Mouse (Mus musculus) gastrocnemius, postnatal 36 days (tissue): ENCODE measurements around the gene Fam19a4. TPM values are rescaled to one million over a fixed set of nuclear protein-coding genes. Genes with fewer than 3 reads are reported as not detected.
"Not testable (repeated sequence)": the region's sequence is repeated elsewhere in the genome, so short reads cannot be mapped to it uniquely, and the experiment has no call there.

Source experiments
- DNase-seq, 2 experiments: peaks; one replicate each; pipeline ENCODE4 v3.0.0; 2022
- intact Hi-C: fragments of 180-260 bp; cut with DNase I; formaldehyde crosslinking; loops from one replicate; pipeline ENCODE4 v1.15.1; 2025
- total RNA-seq, 2 experiments: library from RNA; stranded (reverse); gene quantifications; 2 replicates each; pipeline ENCODE4 v1.2.3; 2021

Gene Fam19a4
- total RNA-seq, 2 experiments from 2014 or later = 0.28 to 0.49 TPM

DNA sequence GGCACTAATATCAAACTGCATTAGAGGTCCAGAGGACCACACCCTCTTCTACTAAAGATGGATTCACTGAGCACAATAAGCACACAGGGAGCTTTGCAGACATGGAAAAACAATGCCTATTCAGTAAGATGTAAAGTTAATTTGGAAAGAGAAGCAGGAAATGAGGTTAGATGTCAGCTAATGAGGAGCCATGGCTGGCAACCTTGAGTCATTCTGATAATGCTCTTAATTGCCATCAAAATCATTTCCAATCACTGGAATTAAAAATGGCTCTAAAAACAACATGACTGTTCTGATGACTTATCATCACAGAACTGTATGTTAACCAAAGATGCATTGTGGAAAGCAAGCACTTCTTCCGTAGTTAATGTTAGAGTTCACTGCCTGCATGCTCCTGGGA is 68.5 kb downstream of the Fam19a4 start:
- intact Hi-C loops = no loop called here
- DNase-seq = no peak

DNA sequence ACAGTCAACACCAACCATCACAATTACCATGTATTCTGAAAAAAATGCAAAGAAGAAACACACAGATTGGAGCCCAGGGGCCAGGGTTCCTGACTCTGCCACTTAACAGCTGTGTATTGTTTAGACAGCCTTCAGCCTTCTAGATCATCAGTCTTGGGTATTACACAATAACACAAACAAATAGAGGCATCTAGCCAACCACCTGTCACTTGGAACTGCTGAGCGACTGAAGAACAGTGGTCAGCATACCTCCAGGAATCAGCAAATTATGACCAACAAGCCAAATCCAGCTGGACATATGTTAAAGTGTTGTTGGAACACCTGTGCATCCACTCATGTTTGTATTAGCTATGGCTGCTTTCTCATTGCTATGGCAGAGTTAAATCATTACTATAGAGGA is 82.7 kb downstream of the Fam19a4 start:
- DNase-seq = no peak
- intact Hi-C loops = no loop called here

DNA sequence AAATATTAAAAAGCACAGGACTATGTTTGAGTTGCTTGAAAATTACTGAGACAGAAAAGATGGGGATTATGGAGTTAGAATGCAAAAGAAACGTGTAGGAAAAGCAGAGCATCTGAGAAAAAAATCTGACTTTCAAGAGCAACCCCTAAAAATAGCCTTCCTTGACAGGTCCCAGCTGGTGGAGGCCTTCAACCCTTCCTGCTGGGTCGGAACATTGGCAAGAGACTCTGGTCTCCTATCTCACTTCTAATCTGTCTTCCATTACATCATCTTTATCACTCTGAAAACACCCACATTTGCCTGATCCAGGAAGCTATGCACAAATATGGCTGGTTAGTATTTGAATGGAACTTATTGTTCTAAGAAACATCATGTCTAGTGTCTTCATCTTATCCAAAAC is 115.4 kb downstream of the Fam19a4 start:
- no peak for DNase-seq
- intact Hi-C loops = no loop called here

DNA sequence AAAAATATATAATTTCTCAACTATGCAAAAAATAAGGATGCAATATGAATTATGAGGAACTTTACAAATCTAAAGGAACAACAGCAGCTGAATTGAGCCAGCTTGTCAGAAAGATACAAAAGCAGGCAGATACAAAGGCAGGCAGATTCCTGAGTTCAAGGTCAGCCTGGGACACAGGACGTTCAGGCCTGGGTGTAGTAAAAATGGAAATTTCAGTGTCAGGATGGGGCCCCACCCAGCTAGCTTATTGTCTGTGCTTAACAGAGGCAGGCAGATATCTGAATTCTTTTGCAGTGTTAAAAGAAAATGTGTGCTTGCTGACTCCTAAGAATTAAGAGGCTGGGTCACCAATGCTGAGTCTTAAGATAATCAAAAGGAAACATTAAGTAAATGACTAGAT is 124.4 kb downstream of the Fam19a4 start:
- no peak for DNase-seq
- intact Hi-C loops = no loop called here

DNA sequence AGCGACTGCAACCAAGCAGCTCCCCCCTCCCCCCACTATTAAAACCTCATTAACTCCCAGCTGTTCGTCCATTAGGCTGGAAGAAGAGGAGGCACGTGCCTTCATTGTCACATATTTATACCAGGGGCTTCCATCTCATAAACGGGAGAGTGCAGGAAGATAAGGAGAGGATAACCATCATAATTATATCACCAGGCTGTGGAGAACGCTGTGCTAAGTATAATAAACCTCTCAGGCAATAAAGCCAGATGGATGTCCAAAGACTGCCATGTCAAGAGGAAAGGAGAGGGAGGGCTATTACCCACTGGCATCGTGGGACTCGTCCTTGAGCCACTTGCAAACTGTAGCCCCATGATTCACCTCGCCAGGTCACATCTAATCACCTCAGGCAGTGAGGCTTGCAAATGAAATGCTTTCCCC is 151.1 kb downstream of the Fam19a4 start:
- DNase-seq = no peak

DNA sequence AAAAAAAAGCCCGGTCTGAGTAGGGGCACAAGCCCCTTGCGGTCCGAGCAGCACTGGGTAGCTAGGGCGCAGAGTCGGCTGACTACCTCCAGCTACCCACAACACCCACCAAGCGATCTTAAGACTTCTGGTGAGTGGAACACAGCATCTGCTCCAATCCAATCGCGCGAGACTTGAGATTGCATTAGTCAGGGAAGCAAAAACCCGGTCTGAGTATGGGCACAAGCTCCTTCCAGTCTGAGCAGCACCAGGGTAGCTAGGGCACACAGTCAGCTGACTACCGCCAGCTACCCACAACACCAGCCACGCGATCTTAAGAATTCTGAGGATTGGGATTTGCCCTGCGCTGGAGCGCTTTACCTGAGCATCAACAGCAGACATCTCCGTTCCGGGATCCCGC is 183.1 kb downstream of the Fam19a4 start:
- intact Hi-C loops, DNase-seq: not testable (repeated sequence)

More for the DNA sequence above, 151.1 kb downstream of the Fam19a4 start:
- intact Hi-C loops = no loop called here

DNA sequence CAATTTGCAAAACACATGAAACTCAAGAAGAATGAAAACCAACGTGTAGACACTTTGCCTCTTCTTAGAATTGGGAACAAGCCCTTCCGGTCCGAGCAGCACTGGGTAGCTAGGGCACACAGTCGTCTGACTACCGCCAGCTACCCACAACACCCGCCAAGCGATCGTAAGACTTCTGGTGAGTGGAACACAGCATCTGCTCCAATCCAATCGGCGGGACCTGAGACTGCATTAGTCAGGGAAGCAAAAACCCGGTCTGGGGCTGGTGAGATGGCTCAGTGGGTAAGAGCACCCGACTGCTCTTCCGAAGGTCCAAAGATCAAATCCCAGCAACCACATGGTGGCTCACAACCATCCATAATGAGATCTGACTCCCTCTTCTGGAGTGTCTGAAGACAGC is 183.6 kb downstream of the Fam19a4 start:
- DNase-seq, intact Hi-C loops: not testable (repeated sequence)

DNA sequence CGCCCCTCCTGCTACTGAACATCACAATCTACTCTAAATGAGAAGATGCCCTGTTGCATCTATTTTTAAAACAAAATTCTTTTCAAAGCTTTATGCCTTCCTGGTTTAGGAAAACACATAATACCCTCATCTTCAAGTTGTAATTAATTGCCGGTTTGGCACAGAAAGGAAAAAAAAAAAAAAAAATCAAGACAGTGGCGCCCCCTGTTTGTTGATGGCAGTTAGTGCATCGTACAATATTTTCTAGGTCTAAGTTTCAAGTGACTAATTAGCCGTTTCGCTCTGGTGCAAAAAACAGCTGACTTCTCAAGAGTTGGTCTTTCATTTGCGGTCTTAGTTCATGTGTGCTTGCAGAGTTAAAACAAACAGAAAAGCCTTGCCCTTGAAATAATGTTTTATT is 207.1 kb downstream of the Fam19a4 start:
- intact Hi-C loops = no loop called here
- DNase-seq = no peak

DNA sequence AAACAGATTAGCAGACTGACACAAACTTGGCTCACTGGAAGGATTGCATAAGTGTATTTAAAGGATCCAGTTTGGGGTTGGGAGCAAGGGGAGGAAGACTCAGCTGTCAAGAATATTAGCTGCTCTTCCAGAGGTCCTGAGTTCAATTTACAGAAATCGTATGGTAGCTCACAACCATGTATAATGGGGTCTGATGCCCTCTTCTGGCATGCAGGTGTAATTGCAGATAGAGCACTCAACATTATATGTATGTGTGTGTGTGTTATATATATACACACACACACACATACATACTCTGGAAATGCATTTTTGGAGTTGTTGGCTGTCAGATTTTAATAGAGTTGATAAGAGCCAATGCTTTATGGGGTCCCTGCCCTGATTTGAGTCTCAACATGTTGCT is 216.3 kb downstream of the Fam19a4 start:
- intact Hi-C loops = no loop called here
- DNase-seq = no peak

DNA sequence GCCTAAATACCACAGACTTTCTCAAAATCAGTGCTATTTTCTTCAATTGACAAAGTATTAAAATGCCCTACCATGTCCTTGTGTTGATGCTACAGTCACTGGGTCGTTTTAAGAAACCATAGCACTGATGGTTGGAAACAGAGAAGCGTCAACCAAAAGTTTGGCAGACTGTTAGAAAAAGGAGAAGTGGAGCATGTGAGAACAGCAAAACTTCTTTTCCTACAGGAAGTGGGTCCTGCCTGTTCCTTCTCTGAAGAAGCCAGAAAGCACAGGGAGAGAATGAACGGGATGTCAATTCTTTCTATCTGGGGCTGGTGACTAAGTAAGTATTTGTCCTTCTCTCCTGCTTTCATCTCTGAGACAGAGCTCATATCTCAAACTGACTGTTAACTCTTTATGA is 219.6 kb downstream of the Fam19a4 start:
- DNase-seq = no peak
- intact Hi-C loops = no loop called here

DNA sequence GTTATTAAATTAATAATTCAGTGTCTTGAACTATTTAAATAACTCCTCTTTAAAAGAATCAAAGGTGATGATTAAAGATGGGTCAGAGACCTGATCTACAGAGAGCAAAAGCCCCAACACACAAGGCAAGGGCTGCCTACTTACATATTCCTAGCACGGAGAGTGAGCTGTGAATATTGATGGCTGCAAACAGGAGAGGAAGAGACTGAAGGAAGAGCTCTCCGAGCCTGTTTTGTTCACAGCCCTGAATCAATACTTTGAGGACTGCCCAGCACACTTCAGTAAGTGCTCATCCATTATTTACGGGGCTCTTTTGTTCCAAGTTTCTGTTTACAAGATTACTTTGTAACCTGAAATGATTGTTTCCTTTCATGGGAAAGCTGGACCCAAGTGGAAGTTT is 233.6 kb downstream of the Fam19a4 start:
- intact Hi-C loops = no loop called here
- DNase-seq = no peak

DNA sequence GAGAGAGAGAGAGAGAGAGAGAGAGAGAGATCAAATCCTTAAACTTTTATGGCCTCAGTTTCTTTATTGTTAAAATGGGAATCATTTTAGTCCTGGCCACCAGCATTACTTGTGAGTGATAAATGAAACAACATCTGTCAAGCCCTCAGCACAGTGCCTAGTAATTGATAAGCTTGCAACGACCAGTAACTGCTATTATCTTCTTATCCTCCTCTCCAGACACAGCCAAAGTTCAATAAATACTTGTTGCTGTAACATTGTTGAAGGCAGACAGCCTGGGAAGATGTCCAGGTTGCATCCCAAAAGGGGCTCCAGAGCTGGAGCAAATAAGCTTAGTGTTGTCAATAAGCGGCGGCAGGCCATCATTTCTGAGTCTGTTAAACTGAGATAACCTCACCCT is 257.2 kb downstream of the Fam19a4 start:
- DNase-seq = no peak
- intact Hi-C loops = no loop called here

DNA sequence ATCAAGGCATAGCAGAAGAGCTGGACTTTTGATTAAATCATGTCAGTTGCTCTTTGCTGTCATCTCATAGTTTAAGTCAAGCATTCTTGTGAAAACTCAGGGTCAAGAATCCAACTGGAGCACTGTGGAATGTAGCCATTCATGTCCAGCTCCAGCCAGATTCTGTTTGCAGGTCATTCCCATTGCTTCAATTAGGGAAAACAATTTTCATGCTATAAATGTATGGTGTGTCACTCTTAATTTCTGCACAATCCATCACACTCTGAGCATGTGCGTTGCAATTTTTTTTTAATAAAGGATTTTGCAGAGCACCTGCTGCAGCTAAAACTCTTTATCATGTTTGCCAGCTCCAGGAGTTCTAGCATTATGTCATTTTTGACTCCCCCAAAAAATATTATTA is 261.5 kb downstream of the Fam19a4 start:
- DNase-seq = no peak
- intact Hi-C loops = no loop called here

DNA sequence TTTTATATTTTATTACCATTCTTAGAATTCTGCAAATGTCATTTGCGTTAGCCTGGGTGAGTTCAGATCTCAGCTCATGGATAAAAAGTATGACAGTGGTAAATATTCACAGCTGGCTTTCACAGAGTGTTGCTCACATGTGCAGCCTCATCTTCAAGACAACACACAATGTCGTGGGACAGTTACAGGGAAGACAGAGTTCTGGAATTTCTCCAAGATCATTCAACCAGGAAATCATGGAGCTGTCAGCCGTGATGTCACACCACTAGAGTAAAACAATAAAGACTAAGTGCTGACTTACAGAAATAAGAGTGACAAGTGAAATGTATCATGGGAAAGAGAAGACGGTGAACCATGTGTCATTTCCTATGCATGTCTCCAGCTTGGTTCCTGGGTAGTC is 262.8 kb downstream of the Fam19a4 start:
- intact Hi-C loops = no loop called here
- no peak for DNase-seq

Other genes starting within 250 kb of the Fam19a4 start
- 1 to 10 TPM; 6.1 to 6.6 TPM for gene Eogt, start 88.8 kb upstream of the Fam19a4 start, total RNA-seq
- 10 to 100 TPM; 37.4 to 42.6 TPM for gene Tmf1, start 118.7 kb upstream of the Fam19a4 start, total RNA-seq
- 10 to 100 TPM; 31.7 to 32.2 TPM for gene Uba3, start 145.2 kb upstream of the Fam19a4 start, total RNA-seq
- 100 to 1,000 TPM; 133 to 150 TPM for gene Arl6ip5, start 150.3 kb upstream of the Fam19a4 start, total RNA-seq
- gene Lmod3, start 192.3 kb upstream of the Fam19a4 start, total RNA-seq = 100 to 1,000 TPM; 126 to 132 TPM